Mouse (Mus musculus): ENCODE data around the gene Wipi1.

Gene Wipi1

DNA sequence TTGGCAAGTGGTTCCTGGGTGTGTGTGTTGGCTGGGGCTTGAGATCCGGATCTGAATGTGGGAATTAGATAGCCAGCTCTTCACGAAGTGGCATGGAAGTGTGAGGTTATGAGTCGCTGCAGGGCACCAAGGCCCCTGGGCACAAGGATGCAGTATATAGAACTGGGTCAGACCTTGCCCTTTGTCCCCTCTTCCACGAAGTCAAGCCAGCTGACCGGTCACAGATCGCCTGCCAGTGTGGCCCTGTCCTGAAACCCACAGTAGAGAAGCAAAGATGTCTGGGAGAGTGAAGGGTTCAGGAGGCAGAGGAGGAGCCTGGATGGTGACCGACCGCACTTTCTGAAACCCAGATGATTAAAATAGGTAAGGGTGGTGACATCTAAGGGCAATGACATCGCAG lies 68.3 kb downstream of the Wipi1 start:
- no peak for DNase-seq (ENCODE audit: extremely low spot score)

GRCm38 (mm10) chr11:109539290-109539689 lies 72.5 kb downstream of the Wipi1 start:
- DNase-seq (ENCODE audit: extremely low spot score): no peak

DNA sequence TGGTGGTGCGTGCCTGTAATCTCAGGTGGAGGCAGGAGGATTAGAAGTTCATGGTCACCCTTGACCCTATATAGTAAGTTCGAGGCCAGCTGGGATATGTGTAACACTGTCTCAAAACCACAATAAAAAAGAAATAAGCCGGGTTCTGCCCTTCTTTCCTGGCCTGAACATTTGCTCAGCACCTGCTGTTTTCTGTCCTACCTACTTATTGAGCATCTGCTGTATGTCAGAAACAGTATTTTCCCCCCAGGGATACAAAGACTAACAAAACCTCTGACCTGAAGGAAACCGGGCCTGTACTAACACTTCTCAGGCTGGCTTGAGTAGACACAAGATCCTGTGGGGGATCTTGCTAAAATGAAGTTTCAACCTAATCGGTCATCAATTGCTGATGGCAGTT lies 74.8 kb downstream of the Wipi1 start:
- DNase-seq (ENCODE audit: extremely low spot score): no peak

GRCm38 (mm10) chr11:109535966-109536365 lies 75.8 kb downstream of the Wipi1 start:
- no peak for DNase-seq (ENCODE audit: extremely low spot score)

GRCm38 (mm10) chr11:109530030-109530429 lies 81.7 kb downstream of the Wipi1 start:
- DNase-seq (ENCODE audit: extremely low spot score): no peak

DNA sequence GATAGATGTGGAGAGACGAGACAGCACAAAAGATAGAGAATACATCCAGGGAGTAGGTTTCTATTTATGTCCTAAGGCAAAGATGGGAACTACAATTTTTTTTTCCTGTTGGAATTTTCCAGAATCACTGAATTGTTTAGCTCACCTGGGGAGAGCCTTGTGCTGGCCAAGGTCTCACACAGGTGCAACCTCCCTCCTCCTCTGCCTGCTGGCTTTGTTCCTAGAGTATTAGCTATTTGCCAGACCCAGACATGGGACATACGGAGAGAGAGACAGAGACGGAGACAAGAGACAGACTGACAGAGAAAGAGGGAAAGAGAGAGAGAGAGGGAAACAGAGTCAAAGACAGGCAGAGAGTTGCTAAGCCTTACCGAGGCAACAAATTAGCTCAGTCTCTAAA lies 86.2 kb downstream of the Wipi1 start:
- no peak for DNase-seq (ENCODE audit: extremely low spot score)

GRCm38 (mm10) chr11:109524869-109525268 lies 86.9 kb downstream of the Wipi1 start:
- DNase-seq (ENCODE audit: extremely low spot score): no peak

Data from embryo, embryonic 9.5 days (tissue).